Mouse (Mus musculus) thymus, postnatal 0 days (tissue): Measurements from ENCODE around the gene Ect2l. TPM values are rescaled to one million over a fixed set of nuclear protein-coding genes. Genes with fewer than 3 reads are reported as not detected.

Experiments
- DNase-seq: peaks from one replicate; pipeline ENCODE4 v3.0.0-alpha.2; 2015; ENCODE audit warnings: low spot score
- polyA plus RNA-seq: library from polyadenylated mRNA; unstranded; fragments of >200 nt; fragmentation: Nextera tagmentation; extraction: Ambion mirVana; gene quantifications from 2 replicates; pipeline ENCODE4 v1.2.1, GENCODE M21; 2015

Gene Ect2l
- polyA plus RNA-seq, 1 experiment from 2014 or later: 1.2 TPM

- DNase-seq: no peak
These were observed 127.9 kb downstream of the Ect2l start for GRCm38 (mm10) chr10:18082772-18083171.

DNA sequence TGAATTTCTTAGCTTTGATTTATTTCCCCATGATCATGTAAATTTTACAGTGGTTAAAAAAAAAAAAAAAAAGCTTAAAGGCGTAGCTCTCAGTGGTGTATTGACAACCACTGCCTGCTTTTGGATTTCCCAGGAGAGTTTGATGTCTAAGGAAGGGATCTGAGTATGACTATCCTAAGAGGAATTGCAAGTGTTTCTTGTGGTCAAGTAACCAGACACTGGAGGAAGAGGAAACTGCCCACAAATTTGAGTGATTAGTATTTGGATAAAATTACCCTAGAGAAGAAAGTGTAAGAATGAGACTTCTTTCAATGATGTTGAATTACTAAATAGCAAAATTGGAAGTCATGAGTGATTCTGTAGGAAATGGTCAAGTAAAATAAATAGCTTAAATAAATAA, 129.2 kb downstream of the Ect2l start:
- no peak for DNase-seq

Other genes with a start within 250 kb of the Ect2l start
- 322 and 349 TPM in 2 replicates for gene Abracl, start 187.6 kb downstream of the Ect2l start, polyA plus RNA-seq
- gene Reps1, start 155.0 kb downstream of the Ect2l start, polyA plus RNA-seq: 20.2 and 24.0 TPM in 2 replicates
- gene Ccdc28a, start 24.1 kb upstream of the Ect2l start, polyA plus RNA-seq: 25.9 and 29.2 TPM in 2 replicates
- 5.4 and 6.8 TPM in 2 replicates for gene Nhsl1, start 108.1 kb upstream of the Ect2l start, polyA plus RNA-seq